Mouse (Mus musculus): Measurements from ENCODE around the gene Plek2.

Gene Plek2

DNA sequence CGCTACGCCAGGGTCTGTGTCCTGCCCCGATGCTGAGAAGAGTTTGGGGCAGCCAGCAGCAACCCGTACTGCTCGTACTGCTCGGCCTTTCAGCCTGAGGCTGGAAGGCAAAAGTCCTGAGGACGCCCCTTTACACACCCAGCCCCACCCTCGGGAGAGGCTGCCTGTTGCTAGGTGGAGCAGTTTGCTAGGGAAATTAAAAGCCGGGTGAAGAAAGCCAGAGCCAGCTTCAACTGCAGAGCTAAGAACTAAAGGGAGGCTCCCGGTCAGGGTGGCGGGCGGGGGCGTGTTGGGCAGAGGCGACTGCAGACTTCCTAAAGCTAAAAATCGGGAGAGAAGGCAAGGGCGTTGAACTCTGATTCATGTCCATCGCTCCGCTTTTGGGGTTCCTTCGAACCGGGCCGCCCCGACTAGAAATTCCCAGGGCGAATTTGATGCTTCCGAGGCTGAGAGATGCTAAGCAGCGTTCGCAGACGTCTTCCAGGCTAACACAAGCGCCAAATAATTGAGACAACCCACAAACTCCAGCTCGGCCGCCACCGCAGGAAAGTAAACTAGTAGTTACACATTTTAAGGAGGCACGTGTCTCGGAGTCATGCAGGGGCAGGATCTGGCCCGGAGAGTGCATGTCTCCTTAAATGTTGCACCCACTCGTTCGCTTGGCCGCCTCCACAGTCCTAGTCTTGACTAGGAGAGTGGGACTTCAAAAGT, 5.1 kb upstream of the Plek2 start:
- peak; percentile 62 to 78 for DNase-seq (ENCODE audit: low spot score in 2 of 2)

GRCm38 (mm10) chr12:78910684-78911461, 4.1 kb upstream of the Plek2 start:
- peak; percentile 54 to 69 for DNase-seq (ENCODE audit: low spot score in 2 of 2)

GRCm38 (mm10) chr12:78908081-78908605, 1.4 kb upstream of the Plek2 start:
- DNase-seq (ENCODE audit: low spot score in 2 of 2): no peak

- DNase-seq (ENCODE audit: low spot score in 2 of 2): no peak
These were observed 2.3 kb downstream of the Plek2 start for GRCm38 (mm10) chr12:78904499-78904898.

- no peak for DNase-seq (ENCODE audit: low spot score in 2 of 2)
These were observed 3.5 kb downstream of the Plek2 start for GRCm38 (mm10) chr12:78903313-78903712.

- DNase-seq (ENCODE audit: low spot score in 2 of 2): peak; percentile 77
These were observed 5.3 kb downstream of the Plek2 start for GRCm38 (mm10) chr12:78901467-78901866.

- DNase-seq (ENCODE audit: low spot score in 2 of 2): no peak
These were observed 8.9 kb downstream of the Plek2 start for GRCm38 (mm10) chr12:78897861-78898260.

DNA sequence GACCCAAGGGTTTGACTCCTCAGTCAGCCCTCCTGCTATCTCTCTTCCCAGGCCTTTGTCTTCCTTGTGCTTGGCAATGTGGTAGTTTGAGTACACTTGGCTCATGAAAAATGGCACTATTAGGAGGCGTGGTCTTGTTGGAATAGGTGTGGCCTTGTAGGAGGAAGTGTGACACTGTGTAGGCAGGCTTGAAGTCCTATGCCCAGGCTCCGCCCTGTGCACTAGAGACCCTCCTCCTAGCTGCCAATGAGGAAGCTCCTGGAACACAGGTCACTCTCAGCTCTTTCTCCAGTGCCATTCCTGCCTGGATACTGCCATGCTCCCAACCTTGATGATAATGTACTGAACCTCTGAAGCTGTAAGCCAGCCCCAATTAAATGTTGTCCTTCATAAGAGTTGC, 15.6 kb downstream of the Plek2 start:
- DNase-seq (ENCODE audit: low spot score in 2 of 2): no peak

GRCm38 (mm10) chr12:78890062-78890461, 16.7 kb downstream of the Plek2 start:
- no peak for DNase-seq (ENCODE audit: low spot score in 2 of 2)

- DNase-seq (ENCODE audit: low spot score in 2 of 2): no peak
These were observed 32.2 kb downstream of the Plek2 start for GRCm38 (mm10) chr12:78874581-78874980.

DNA sequence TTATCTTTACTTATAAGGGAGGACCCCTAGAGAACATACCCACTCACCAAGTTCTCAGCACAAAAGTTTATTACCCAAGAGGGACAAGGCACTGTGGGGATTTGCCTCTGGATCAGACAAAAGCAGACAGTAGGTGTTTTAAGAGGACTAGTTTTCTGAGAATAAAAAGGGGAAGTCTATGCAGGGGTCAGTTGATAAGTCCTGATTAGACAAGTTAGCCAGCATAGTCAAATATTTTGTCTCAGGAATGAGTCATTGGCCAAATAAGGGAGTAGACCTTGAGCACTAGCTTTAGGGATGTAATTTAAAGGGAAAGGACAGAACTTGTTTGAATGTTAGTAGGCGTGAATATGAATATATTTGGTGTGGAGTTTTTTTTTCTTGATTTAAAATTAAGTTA, 38.6 kb downstream of the Plek2 start:
- no peak for DNase-seq (ENCODE audit: low spot score in 2 of 2)

- DNase-seq (ENCODE audit: low spot score in 2 of 2): peak; percentile 6 to 44
These were observed 41.3 kb downstream of the Plek2 start for GRCm38 (mm10) chr12:78865434-78865833.

DNA sequence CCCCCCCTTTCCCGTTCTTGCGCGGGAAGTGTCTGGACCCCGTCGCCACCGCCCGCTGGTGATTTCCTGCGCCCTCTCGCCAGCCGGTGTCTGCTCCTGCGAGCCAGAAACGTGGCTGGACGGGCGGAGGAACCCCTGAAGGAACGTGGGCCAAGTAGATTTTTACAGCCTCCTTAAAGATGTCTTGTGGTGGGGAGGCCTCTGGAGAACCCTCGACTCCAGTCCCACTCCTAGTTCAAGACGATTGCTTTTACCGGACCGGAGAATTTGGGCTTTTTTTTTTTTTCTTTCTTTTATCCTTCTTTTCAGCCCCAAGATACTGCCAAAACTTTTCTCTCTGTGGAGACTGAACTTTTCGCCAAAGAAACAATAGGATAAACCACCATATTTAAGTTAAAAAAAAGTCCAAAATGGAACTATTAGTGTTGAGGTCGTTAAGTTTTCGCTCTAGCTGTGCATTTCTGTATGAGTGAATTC, 44.5 kb downstream of the Plek2 start:
- DNase-seq (ENCODE audit: low spot score in 2 of 2): no peak

- peak; percentile 99 for DNase-seq (ENCODE audit: low spot score in 2 of 2)
These were observed 45.1 kb downstream of the Plek2 start, which contains the start of the genes Atp6v1d and Eif2s1 for GRCm38 (mm10) chr12:78861496-78862253. Gene Atp6v1d, minus strand, starts transcription at chr12:78861638. Gene Eif2s1, plus strand, starts transcription at chr12:78861819.

- no peak for DNase-seq (ENCODE audit: low spot score in 2 of 2)
These were observed 45.8 kb downstream of the Plek2 start for GRCm38 (mm10) chr12:78860921-78861495.

DNA sequence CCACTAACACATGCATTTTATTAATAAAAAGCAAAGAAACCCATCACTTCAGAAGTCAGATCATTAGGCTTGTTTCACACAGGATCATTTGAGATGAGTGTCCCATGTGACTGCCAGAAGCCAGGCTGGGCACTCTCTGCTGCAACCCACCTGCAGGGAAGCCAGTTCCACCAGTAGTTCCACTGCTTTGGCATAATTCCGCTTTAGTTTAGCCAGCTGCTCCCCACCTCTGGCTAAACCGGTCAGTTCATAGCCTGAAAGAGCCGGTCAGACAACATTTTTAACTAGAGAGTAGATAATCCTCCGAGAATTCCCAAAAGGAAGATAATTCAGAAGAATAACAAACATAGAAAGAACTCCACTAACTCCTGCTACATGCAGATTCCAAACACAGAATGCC, 58.5 kb downstream of the Plek2 start:
- no peak for DNase-seq (ENCODE audit: low spot score in 2 of 2)

- no peak for DNase-seq (ENCODE audit: low spot score in 2 of 2)
These were observed 64.3 kb downstream of the Plek2 start for GRCm38 (mm10) chr12:78842429-78842828.

- DNase-seq (ENCODE audit: low spot score in 2 of 2): no peak
These were observed 66.9 kb downstream of the Plek2 start for GRCm38 (mm10) chr12:78839906-78840305.

All from spleen, postnatal 36 days (tissue).